Mouse (Mus musculus) midbrain, embryonic 11.5 days (tissue): Measurements from ENCODE around the gene Usp54. TPM values are rescaled to one million over a fixed set of nuclear protein-coding genes. Genes with fewer than 3 reads are reported as not detected.
A peak's percentile ranks its signal among the peaks of the same experiment; 100 is the strongest.
"Not testable (repeated sequence)": the region's sequence is repeated elsewhere in the genome, so short reads cannot be mapped to it uniquely, and the experiment has no call there.

Experiments used
- ATAC-seq: fragments of 200-750 bp; cut with Nextera tagmentation; 2 replicates; pipeline ENCODE4 v1.8.0; 2017; ENCODE audit warnings: moderate TSS enrichment, moderate library complexity; ENCODE audit not compliant: low FRiP score
- DNase-seq: peaks from one replicate; pipeline ENCODE4 v3.0.0; 2015; ENCODE audit warnings: low spot score; ENCODE audit errors: missing footprints
- H3K27ac ChIP-seq: fragments of 300-500 bp; sonication (generic); 2 replicates; pipeline ENCODE4 v1.5.1; 2014; ENCODE audit warnings: low read depth, low read length
- H3K27me3 ChIP-seq: fragments of 300-500 bp; sonication (generic); 2 replicates; pipeline ENCODE4 v1.6.1; 2014; ENCODE audit warnings: mild to moderate bottlenecking, low read length, moderate library complexity, mixed read lengths; ENCODE audit not compliant: control insufficient read depth, insufficient read depth
- H3K36me3 ChIP-seq: fragments of 300-500 bp; sonication (generic); 2 replicates; pipeline ENCODE4 v1.6.1; 2014; ENCODE audit warnings: mild to moderate bottlenecking, low read length, moderate library complexity, mixed read lengths; ENCODE audit not compliant: control insufficient read depth, insufficient read depth
- H3K4me1 ChIP-seq: fragments of 300-500 bp; sonication (generic); 2 replicates; pipeline ENCODE4 v1.6.1; 2014; ENCODE audit warnings: low read length; ENCODE audit not compliant: control insufficient read depth, insufficient read depth
- H3K4me2 ChIP-seq: fragments of 300-500 bp; sonication (generic); 2 replicates; pipeline ENCODE4 v1.6.1; 2014; ENCODE audit warnings: mild to moderate bottlenecking, moderate library complexity
- H3K4me3 ChIP-seq: fragments of 300-500 bp; sonication (generic); 2 replicates; pipeline ENCODE4 v1.5.1; 2014; ENCODE audit warnings: low read depth, low read length
- H3K9ac ChIP-seq: fragments of 300-500 bp; sonication (generic); 2 replicates; pipeline ENCODE4 v1.6.1; 2014; ENCODE audit warnings: low read length
- H3K9me3 ChIP-seq: fragments of 300-500 bp; sonication (generic); 2 replicates; pipeline ENCODE4 v1.6.1; 2016; ENCODE audit warnings: low read length; ENCODE audit not compliant: control insufficient read depth
- WGBS: fragments of 180-500 bp; shearing (Covaris S2); extraction: QIAGEN DNeasy Blood & Tissue Kit; methylation state at CpG from one replicate; pipeline ENCODE4 v1.1.7; 2014; 5-methylcytosine and 5-hydroxymethylcytosine counted together
- polyA plus RNA-seq: library from polyadenylated mRNA; unstranded; fragments of >200 nt; fragmentation: Nextera tagmentation; extraction: Ambion mirVana; gene quantifications from 2 replicates; pipeline ENCODE4 v1.2.1, GENCODE M21; 2014

The Usp54 gene
- polyA plus RNA-seq, 1 experiment from 2014 or later, result 14.3 TPM

- ATAC-seq (no peak), DNase-seq (no peak)
- Histone ChIP-seq H3K4me2 (no peak overlapping the region), H3K4me3 (no peak overlapping the region), H3K4me1 (no peaks in the 10 kb centered on the region), H3K27me3 (no peaks in the 10 kb centered on the region), H3K9me3 (no peaks in the 10 kb centered on the region), H3K9ac (no peak overlapping the region), H3K36me3 (no peaks in the 10 kb centered on the region), H3K27ac (no peak overlapping the region)
- WGBS, result 89% methylated on average over 9 of the region's 9 CpGs
Observed at GRCm38 (mm10) chr14:20607396-20608126, 33.3 kb downstream of the Usp54 start.

- no peaks in the 10 kb centered on the region for H3K27me3 ChIP-seq
- DNase-seq (no peak), ATAC-seq (no peak)
- no peaks in the 10 kb centered on the region for H3K9me3 ChIP-seq
- H3K4me3 ChIP-seq, result no peak overlapping the region
- H3K4me2 ChIP-seq, result no peak overlapping the region
- peaks cover under 1% of the 10 kb centered on the region; the same call in 1 of the 2 replicates for H3K4me1 ChIP-seq
- no peak overlapping the region for H3K9ac ChIP-seq
- 100% methylated on average over 1 of the region's 1 CpGs for WGBS
- no peaks in the 10 kb centered on the region for H3K36me3 ChIP-seq
- H3K27ac ChIP-seq, result no peak overlapping the region
Observed at GRCm38 (mm10) chr14:20601287-20601686, 39.6 kb downstream of the Usp54 start.

GRCm38 (mm10) chr14:20600203-20600602 lies 40.7 kb downstream of the Usp54 start:
- H3K4me3 ChIP-seq, result no peak overlapping the region
- 69% methylated on average over 2 of the region's 2 CpGs for WGBS
- peaks cover 6% of the 10 kb centered on the region for H3K4me1 ChIP-seq
- H3K9ac ChIP-seq, result no peak overlapping the region
- no peak overlapping the region for H3K4me2 ChIP-seq
- DNase-seq (no peak), ATAC-seq (no peak)
- H3K9me3 ChIP-seq, result no peaks in the 10 kb centered on the region
- no peak overlapping the region for H3K27ac ChIP-seq
- no peaks in the 10 kb centered on the region for H3K36me3 ChIP-seq
- H3K27me3 ChIP-seq, result no peaks in the 10 kb centered on the region

GRCm38 (mm10) chr14:20599542-20599941 lies 41.3 kb downstream of the Usp54 start:
- ATAC-seq (no peak), DNase-seq (no peak)
- 85% methylated on average over 2 of the region's 2 CpGs for WGBS
- Histone ChIP-seq H3K4me1 (peaks cover 6% of the 10 kb centered on the region), H3K4me3 (no peak overlapping the region), H3K27ac (no peak overlapping the region), H3K36me3 (no peaks in the 10 kb centered on the region), H3K9ac (no peak overlapping the region), H3K9me3 (no peaks in the 10 kb centered on the region), H3K27me3 (no peaks in the 10 kb centered on the region), H3K4me2 (no peak overlapping the region)

GRCm38 (mm10) chr14:20595781-20596180 lies 45.1 kb downstream of the Usp54 start:
- Histone ChIP-seq H3K4me1 (peaks cover 6% of the 10 kb centered on the region), H3K36me3 (no peaks in the 10 kb centered on the region), H3K27ac (no peak overlapping the region), H3K27me3 (no peaks in the 10 kb centered on the region), H3K9me3 (no peaks in the 10 kb centered on the region), H3K9ac (no peak overlapping the region), H3K4me2 (no peak overlapping the region), H3K4me3 (no peak overlapping the region)
- 41% methylated on average over 3 of the region's 3 CpGs for WGBS
- ATAC-seq, result no peak
- DNase-seq, result no peak

GRCm38 (mm10) chr14:20587458-20587857 lies 53.4 kb downstream of the Usp54 start:
- Histone ChIP-seq H3K4me3 (no peak overlapping the region), H3K4me2 (no peak overlapping the region), H3K9me3 (no peaks in the 10 kb centered on the region), H3K27ac (no peak overlapping the region), H3K27me3 (no peaks in the 10 kb centered on the region), H3K9ac (no peak overlapping the region), H3K36me3 (no peaks in the 10 kb centered on the region), H3K4me1 (no peaks in the 10 kb centered on the region)
- 89% methylated on average over 5 of the region's 5 CpGs for WGBS
- DNase-seq, result no peak
- no peak for ATAC-seq

- no peak overlapping the region for H3K27ac ChIP-seq
- 75% methylated on average over 6 of the region's 6 CpGs for WGBS
- DNase-seq, result no peak
- ATAC-seq, result no peak
- H3K36me3 ChIP-seq, result 0 out of 2 replicates have a peak, but pooled peaks cover 2% of the 10 kb centered on the region
- H3K27me3 ChIP-seq, result no peaks in the 10 kb centered on the region
- no peak overlapping the region for H3K4me2 ChIP-seq
- no peak overlapping the region for H3K9ac ChIP-seq
- H3K4me3 ChIP-seq, result no peak overlapping the region
- no peaks in the 10 kb centered on the region for H3K4me1 ChIP-seq
- no peaks in the 10 kb centered on the region for H3K9me3 ChIP-seq
Observed at GRCm38 (mm10) chr14:20578822-20579407, 61.9 kb downstream of the Usp54 start.

- H3K27me3 ChIP-seq, result no peaks in the 10 kb centered on the region
- peak; percentile 93 for DNase-seq
- 57% methylated on average over 7 of the region's 7 CpGs for WGBS
- 0 out of 2 replicates have a peak, but pooled peaks cover 2% of the 10 kb centered on the region for H3K36me3 ChIP-seq
- no peak overlapping the region for H3K27ac ChIP-seq
- ATAC-seq, result no peak
- H3K4me3 ChIP-seq, result no peak overlapping the region
- no peaks in the 10 kb centered on the region for H3K9me3 ChIP-seq
- H3K4me2 ChIP-seq, result no peak overlapping the region
- no peak overlapping the region for H3K9ac ChIP-seq
- H3K4me1 ChIP-seq, result no peaks in the 10 kb centered on the region
Observed at GRCm38 (mm10) chr14:20576179-20576578, 64.7 kb downstream of the Usp54 start.

- H3K36me3 ChIP-seq, result peaks cover 12% of the 10 kb centered on the region; the same call in 1 of the 2 replicates
Observed at GRCm38 (mm10) chr14:20573196-20573595, 67.7 kb downstream of the Usp54 start.

More at GRCm38 (mm10) chr14:20573196-20573595, 67.7 kb downstream of the Usp54 start:
- not testable (repeated sequence) for H3K27ac ChIP-seq, DNase-seq, H3K4me1 ChIP-seq, H3K4me2 ChIP-seq, ATAC-seq, H3K27me3 ChIP-seq, H3K4me3 ChIP-seq, H3K9me3 ChIP-seq, H3K9ac ChIP-seq
- WGBS, result 95% methylated on average over 3 of the region's 3 CpGs
